Mouse (Mus musculus) lung, embryonic 16.5 days (tissue): ENCODE data around the gene C1galt1c1. TPM values are rescaled to one million over a fixed set of nuclear protein-coding genes. Genes with fewer than 3 reads are reported as not detected.
A peak's percentile ranks its signal among the peaks of the same experiment; 100 is the strongest.

Experiments
- ATAC-seq: fragments of 200-750 bp; cut with Nextera tagmentation; 2 replicates; pipeline ENCODE4 v1.8.0; 2017; ENCODE audit warnings: low read depth, mild to moderate bottlenecking, moderate library complexity
- H3K27ac ChIP-seq: fragments of 300-500 bp; sonication (generic); 2 replicates; pipeline ENCODE4 v1.5.1; 2014; ENCODE audit warnings: mild to moderate bottlenecking, control low read depth, low read length
- H3K27me3 ChIP-seq: fragments of 300-500 bp; sonication (generic); 2 replicates; pipeline ENCODE4 v1.6.1; 2014; ENCODE audit warnings: low read depth, low read length, mixed read lengths; ENCODE audit not compliant: control insufficient read depth, insufficient read depth
- H3K36me3 ChIP-seq: fragments of 300-500 bp; sonication (generic); 2 replicates; pipeline ENCODE4 v1.6.1; 2014; ENCODE audit warnings: low read length; ENCODE audit not compliant: control insufficient read depth, insufficient read depth
- H3K4me1 ChIP-seq: fragments of 300-500 bp; sonication (generic); replicated peaks from 2 replicates; pipeline ENCODE4 v1.6.1; 2014; ENCODE audit warnings: low read length, mixed read lengths; ENCODE audit not compliant: control insufficient read depth, insufficient read depth
- H3K4me2 ChIP-seq: fragments of 300-500 bp; sonication (generic); 2 replicates; pipeline ENCODE4 v1.6.1; 2014; ENCODE audit warnings: low read depth, low read length, control low read depth
- H3K4me3 ChIP-seq: fragments of 300-500 bp; sonication (generic); 2 replicates; pipeline ENCODE4 v1.5.1; 2014; ENCODE audit warnings: mild to moderate bottlenecking, low read length, control low read depth
- H3K9ac ChIP-seq: fragments of 300-500 bp; sonication (generic); 2 replicates; pipeline ENCODE4 v1.6.1; 2014; ENCODE audit warnings: low read length, control low read depth
- H3K9me3 ChIP-seq: fragments of 300-500 bp; sonication (generic); 2 replicates; pipeline ENCODE4 v1.6.1; 2016; ENCODE audit warnings: low read length; ENCODE audit not compliant: control insufficient read depth
- WGBS: fragments of 180-500 bp; shearing (Covaris S2); extraction: QIAGEN DNeasy Blood & Tissue Kit; methylation state at CpG from one replicate; pipeline ENCODE4 v1.1.7; 2014; 5-methylcytosine and 5-hydroxymethylcytosine counted together
- polyA plus RNA-seq: library from polyadenylated mRNA; unstranded; fragments of >200 nt; fragmentation: Nextera tagmentation; extraction: Ambion mirVana; gene quantifications from 2 replicates; pipeline ENCODE4 v1.2.1, GENCODE M21; 2015

Gene C1galt1c1
- polyA plus RNA-seq, 1 experiment from 2014 or later = 34.3 TPM

DNA sequence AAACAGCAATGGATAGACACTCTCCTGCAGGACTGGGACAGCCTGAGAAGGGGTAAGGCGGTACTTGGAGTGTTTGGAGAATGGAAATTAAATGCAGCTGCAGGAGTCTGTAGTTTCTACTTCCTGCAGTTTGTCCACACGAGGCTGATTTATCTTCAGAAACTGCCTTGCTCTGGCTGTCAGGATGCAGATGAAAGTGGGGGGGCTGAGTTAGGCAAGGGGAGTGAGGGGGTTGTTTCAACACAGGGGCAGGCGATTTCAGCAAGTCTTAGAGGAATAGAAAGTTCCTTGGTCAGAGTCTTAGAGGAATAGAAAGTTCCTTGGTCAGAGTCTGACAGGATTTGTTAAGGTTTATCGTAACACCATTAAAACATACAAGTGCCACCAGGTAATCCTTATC lies 7.3 kb upstream of the C1galt1c1 start:
- Histone ChIP-seq H3K9ac (no peak overlapping the region), H3K4me3 (no peak overlapping the region), H3K4me2 (no peak overlapping the region), H3K36me3 (no peaks in the 10 kb centered on the region), H3K27me3 (no peaks in the 10 kb centered on the region), H3K27ac (no peak overlapping the region), H3K4me1 (no peaks in the 10 kb centered on the region), H3K9me3 (no peaks in the 10 kb centered on the region)
- ATAC-seq = no peak
- WGBS = 40% methylated on average over 4 of the region's 4 CpGs

- Histone ChIP-seq H3K4me1 (no peaks in the 10 kb centered on the region), H3K27ac (no peak overlapping the region), H3K4me3 (no peak overlapping the region), H3K36me3 (no peaks in the 10 kb centered on the region), H3K27me3 (no peaks in the 10 kb centered on the region), H3K9ac (no peak overlapping the region), H3K4me2 (no peak overlapping the region), H3K9me3 (no peaks in the 10 kb centered on the region)
- whole genome bisulfite sequencing = 48% methylated on average over 4 of the region's 4 CpGs
- ATAC-seq = no peak
Measured at GRCm38 (mm10) chrX:38641435-38641834, 6.5 kb upstream of the C1galt1c1 start.

DNA sequence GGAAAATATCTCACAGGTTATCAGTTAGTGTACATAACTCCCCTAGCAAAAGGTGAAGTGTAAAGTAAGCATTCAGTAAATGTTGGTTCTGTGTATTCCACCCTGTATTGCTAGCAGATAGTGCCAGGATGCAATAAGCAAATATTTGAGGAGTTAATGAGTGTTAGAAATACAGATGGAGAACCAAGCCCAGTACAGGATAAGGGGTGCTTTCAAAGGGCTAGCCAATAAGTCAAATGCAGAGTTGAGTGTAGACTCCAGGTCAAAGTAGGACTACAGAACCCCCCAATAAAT lies 698 bp upstream of the C1galt1c1 start:
- Histone ChIP-seq H3K9ac (no peak overlapping the region; the same call in 1 of the 2 replicates), H3K4me2 (peak overlapping the region; percentile 60), H3K27ac (no peak overlapping the region), H3K36me3 (no peaks in the 10 kb centered on the region; the same call in 1 of the 2 replicates), H3K9me3 (no peaks in the 10 kb centered on the region), H3K4me1 (no peaks in the 10 kb centered on the region), H3K27me3 (no peaks in the 10 kb centered on the region), H3K4me3 (peak overlapping the region; percentile 49)
- ATAC-seq = peak; percentile 8; the same call in 1 of the 2 replicates

DNA sequence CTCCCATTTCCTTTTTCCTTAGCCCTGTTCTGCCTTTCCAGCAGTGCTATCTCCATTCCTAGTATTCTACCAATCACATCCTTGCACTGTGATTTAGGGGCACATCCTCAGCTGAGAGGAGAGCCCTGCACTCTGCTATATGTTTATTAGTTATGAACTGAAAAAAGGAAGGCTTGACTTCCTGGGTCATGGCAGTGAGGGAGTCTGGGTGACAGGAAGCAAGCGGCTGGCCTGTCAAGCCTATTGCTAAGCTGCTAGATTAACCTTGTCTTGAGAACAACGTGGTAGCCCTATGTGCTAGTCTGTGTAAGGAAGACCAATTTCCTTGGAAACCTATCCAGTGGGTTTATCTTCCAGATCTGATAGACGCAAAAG lies 33.9 kb downstream of the C1galt1c1 start:
- peak overlapping the region; percentile 61 for H3K9ac ChIP-seq
- H3K4me2 ChIP-seq = peak overlapping the region; percentile 44
- H3K9me3 ChIP-seq = no peaks in the 10 kb centered on the region
- WGBS = 13% methylated on average over 3 of the region's 3 CpGs
- no peaks in the 10 kb centered on the region for H3K27me3 ChIP-seq
- peak; percentile 74 for ATAC-seq
- H3K27ac ChIP-seq = peak overlapping the region; percentile 69
- no peaks in the 10 kb centered on the region for H3K4me1 ChIP-seq
- H3K4me3 ChIP-seq = peak overlapping the region; percentile 61
- no peaks in the 10 kb centered on the region for H3K36me3 ChIP-seq

DNA sequence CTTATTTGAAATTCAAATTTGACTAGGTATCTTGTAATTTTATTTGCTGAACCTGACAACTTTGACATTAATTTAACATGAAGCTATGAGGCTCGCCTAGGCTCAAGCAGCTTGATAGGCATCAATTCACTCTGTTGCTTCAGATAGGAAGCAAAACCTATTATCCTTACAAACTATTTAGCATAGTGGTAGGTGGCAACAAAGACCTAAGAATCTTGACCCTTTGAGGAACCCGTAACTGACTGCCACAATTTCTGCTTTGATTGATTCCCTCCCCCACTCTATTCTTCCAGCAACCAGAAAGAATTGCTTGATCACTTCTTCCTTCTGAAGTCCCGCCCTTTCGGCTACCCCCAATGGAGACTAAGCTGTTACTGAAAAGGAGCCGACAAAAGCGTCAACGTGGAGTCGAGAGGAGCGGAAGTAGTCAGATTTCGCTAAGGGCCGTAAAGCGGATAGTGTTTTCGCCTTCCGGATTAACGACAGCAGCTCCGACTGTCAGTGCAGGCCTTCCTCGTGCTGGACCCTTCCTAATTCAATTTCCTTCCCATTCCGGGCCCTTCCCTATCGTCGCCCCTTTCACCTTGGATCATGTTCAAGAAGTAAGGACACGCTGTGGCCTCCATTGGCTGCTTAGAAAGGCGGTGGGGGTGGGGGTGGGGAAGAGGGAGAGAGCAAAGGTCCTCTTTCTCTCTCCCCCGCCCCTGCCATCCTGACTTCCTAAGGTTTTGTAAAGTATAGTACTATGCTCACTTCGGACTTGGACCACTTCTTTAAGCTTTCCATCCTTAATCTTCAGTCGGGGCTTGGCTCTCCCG lies 34.5 kb downstream of the C1galt1c1 start, which contains the start of gene Mcts1:
Mcts1 (plus strand) TSS at position 402 of the 818 bp plus-strand sequence.
- 15% methylated on average over 24 of the region's 26 CpGs for WGBS
- Histone ChIP-seq H3K4me1 (no peaks in the 10 kb centered on the region), H3K9ac (peak within 1 kb of the TSS; percentile 61), H3K4me2 (peak within 1 kb of the TSS; percentile 44), H3K9me3 (no peaks in the 10 kb centered on the region), H3K27ac (peak within 1 kb of the TSS; percentile 69), H3K27me3 (no peaks in the 10 kb centered on the region), H3K36me3 (no peaks in the 10 kb centered on the region), H3K4me3 (peak within 1 kb of the TSS; percentile 61)
- ATAC-seq = peak; percentile 92

- Histone ChIP-seq H3K27ac (no peak overlapping the region), H3K4me1 (no peaks in the 10 kb centered on the region), H3K9me3 (no peaks in the 10 kb centered on the region), H3K4me3 (no peak overlapping the region), H3K36me3 (no peaks in the 10 kb centered on the region), H3K9ac (no peak overlapping the region), H3K4me2 (no peak overlapping the region), H3K27me3 (no peaks in the 10 kb centered on the region)
- 34% methylated on average over 5 of the region's 5 CpGs for WGBS
- ATAC-seq = no peak
Measured at GRCm38 (mm10) chrX:38593180-38593889, 41.6 kb downstream of the C1galt1c1 start.

- no peak for ATAC-seq
- no peaks in the 10 kb centered on the region for H3K4me1 ChIP-seq
- no peak overlapping the region for H3K4me2 ChIP-seq
- WGBS = 81% methylated on average over 3 of the region's 3 CpGs
- no peak overlapping the region for H3K9ac ChIP-seq
- no peak overlapping the region for H3K4me3 ChIP-seq
- no peak overlapping the region for H3K27ac ChIP-seq
- no peaks in the 10 kb centered on the region for H3K27me3 ChIP-seq
- no peaks in the 10 kb centered on the region for H3K36me3 ChIP-seq
- H3K9me3 ChIP-seq = no peaks in the 10 kb centered on the region
Measured at GRCm38 (mm10) chrX:38591749-38592148, 43.1 kb downstream of the C1galt1c1 start.

DNA sequence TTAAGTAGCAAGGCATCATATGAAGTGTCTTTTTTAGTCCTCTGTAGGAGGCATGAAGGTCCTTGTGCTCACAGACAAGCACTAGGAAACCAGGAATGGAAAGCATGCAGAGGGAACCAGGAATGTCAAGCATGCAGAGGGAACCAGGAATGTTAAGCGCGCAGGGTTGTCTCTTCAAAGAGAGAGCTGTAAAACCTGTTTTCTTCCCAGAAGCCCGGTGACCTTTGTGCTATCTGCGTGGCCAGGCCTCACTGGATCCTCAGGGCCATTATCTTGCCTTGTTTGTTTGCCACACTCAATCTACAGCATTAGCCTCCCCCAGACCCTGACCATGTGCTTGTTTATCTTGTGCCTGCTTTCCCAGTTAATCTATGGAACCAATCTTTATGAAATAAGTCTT lies 45.1 kb downstream of the C1galt1c1 start:
- Histone ChIP-seq H3K27me3 (no peaks in the 10 kb centered on the region), H3K27ac (no peak overlapping the region), H3K4me3 (no peak overlapping the region), H3K4me2 (no peak overlapping the region), H3K4me1 (no peaks in the 10 kb centered on the region), H3K9ac (no peak overlapping the region), H3K9me3 (no peaks in the 10 kb centered on the region), H3K36me3 (no peaks in the 10 kb centered on the region)
- ATAC-seq = peak; percentile 61; the same call in 1 of the 2 replicates
- 16% methylated on average over 4 of the region's 4 CpGs for WGBS

DNA sequence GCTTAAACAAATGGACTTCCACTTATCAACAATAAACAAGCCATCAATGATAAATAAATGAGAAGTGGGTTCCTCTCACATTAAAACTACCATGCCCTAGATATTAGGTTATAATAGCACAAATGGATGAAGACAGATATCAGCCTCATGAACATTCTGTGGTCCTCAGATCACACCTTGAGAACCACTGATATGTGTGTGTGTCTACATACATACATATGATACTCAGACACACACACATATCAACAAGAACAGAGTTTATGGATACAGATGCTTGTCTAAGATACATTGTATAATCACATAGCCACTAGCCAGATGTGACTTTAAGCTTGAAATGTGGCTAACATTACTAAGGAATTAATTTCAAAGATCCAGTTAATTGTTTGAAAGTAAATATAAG lies 51.6 kb downstream of the C1galt1c1 start:
- Histone ChIP-seq H3K27me3 (no peaks in the 10 kb centered on the region), H3K27ac (no peak overlapping the region), H3K4me1 (no peaks in the 10 kb centered on the region), H3K4me2 (no peak overlapping the region), H3K4me3 (no peak overlapping the region), H3K9ac (no peak overlapping the region), H3K9me3 (no peaks in the 10 kb centered on the region), H3K36me3 (no peaks in the 10 kb centered on the region)
- ATAC-seq = no peak
